Mouse (Mus musculus): ENCODE measurements around the gene Ccser1. TPM values are rescaled to one million over a fixed set of nuclear protein-coding genes. Genes with fewer than 3 reads are reported as not detected.
A peak's percentile ranks its signal among the peaks of the same experiment; 100 is the strongest.
"Not testable (repeated sequence)": the region's sequence is repeated elsewhere in the genome, so short reads cannot be mapped to it uniquely, and the experiment has no call there.

Ccser1 gene
- total RNA-seq, 2 experiments from 2014 or later: 4.9 to 5.6 TPM

- no peak for DNase-seq
Observed at GRCm38 (mm10) chr6:61730088-61730880, 550.2 kb downstream of the Ccser1 start.

DNA sequence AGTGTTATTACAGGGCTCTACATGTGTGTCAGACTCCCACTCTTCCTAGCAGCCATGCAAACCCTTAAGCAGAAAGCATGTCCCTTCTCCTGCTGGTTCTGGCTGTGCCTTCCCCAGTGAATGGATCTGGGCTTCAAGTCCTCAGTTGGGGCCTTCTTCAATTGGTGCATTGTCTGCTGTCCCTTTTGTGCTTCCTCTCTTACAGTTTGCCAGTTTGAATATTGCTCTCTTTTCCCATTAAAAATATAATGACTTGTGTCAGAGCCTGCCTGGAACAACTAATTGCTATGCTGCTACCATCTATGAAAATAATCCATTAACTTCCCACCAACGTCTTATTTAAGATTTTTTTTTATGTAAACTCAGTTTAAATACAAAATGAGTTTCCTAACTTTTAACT is 566.2 kb downstream of the Ccser1 start:
- DNase-seq: no peak

- DNase-seq: no peak
Observed at GRCm38 (mm10) chr6:61762135-61762534, 582.0 kb downstream of the Ccser1 start.

DNA sequence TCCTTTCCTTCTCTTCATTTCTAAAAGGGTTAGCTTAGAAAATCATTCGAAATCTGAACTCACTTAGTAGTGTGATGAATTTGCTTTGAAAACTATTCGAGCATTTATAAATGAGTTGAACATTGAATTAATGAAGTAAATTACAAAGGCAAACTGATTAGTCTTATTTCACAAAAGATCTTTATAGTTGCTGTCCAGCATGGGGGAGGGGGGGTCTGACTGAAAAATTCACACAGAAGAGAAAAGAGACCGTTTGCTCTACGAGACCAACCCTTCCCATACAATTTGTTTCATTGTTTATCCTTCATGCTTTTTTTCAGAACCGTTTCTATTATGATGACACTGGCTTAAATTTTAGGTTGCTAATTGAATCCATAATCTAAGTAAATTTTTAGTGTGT is 583.3 kb downstream of the Ccser1 start:
- DNase-seq: no peak

DNA sequence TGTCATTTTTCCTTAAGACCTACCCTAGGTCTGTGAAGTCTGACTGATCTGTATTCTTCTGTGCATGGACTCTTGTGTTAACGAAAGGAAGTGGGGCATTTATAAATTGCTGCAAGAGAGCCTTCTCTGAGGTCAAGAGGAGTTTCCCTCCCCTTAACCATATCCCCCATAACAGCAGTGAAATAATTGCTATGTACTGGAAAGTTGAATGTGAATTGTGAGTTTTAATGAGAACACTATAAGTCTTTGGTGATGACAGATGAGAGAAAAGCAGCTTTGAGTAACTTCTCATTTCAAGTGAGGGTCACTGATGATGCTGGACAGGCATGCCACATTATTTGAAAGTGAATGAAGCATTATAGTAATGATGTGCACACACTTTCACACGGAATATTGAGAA is 585.7 kb downstream of the Ccser1 start:
- no peak for DNase-seq

GRCm38 (mm10) chr6:61767151-61767550 is 587.0 kb downstream of the Ccser1 start:
- DNase-seq: no peak

GRCm38 (mm10) chr6:61786706-61787105 is 606.6 kb downstream of the Ccser1 start:
- no peak for DNase-seq

- DNase-seq: no peak
Observed at GRCm38 (mm10) chr6:61800889-61801288, 620.8 kb downstream of the Ccser1 start.

DNA sequence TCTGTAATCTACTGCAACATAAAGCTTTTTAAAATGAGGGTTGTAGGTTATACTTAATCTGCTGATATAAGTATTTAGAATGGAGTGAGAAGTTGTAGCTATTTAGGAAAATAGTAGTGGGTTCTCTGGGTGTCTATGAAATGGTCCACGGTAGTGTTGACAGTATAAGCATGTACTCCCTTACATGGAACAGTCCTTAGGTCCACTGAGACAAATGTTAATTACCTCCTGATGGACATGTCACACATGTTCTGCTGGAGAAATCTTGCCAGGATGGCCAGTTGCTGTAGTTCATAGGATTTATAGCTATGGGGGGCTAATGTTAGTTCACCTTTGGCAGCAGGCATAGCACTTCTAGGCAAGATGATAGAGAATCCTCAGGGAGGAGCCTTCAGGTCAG is 625.4 kb downstream of the Ccser1 start:
- DNase-seq: no peak

DNA sequence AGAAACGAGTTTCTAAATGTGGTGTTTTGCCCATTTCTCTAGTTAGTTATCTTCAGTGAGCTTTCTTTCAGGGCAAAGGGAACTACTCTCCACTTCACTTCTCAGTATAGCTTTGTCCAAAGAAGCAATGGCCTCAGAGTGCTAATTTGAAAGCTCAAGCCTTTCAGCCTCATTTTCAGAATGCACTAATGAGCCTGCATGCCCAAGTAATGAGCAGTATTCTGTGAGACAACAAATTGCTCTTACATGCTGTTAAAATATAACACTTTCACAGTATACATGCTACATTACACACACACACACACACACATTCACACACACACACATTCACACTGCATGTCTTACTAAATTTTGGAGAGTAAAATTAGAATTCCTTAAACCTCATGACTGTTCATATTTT is 637.6 kb downstream of the Ccser1 start:
- DNase-seq: no peak

DNA sequence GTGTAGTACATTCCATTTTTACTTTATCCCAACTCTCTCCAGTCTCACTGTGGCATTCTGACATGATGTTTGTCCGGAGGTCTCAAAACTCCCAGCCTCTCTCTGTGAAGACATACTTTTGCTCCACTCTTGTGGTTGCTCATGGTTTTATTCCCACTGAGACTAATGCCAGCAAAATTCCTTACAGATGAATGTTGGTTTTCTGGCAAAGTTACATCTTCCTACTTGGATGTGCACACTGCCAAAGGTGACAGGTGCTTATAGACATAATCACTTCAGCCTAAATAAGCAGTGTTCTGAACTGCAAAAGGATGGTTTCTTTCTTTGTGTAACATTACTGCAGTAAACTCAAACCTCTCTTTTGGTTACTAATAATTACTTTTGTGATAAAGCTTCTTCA is 696.2 kb downstream of the Ccser1 start:
- DNase-seq: no peak

- DNase-seq: no peak
Observed at GRCm38 (mm10) chr6:61898238-61898637, 718.1 kb downstream of the Ccser1 start.

DNA sequence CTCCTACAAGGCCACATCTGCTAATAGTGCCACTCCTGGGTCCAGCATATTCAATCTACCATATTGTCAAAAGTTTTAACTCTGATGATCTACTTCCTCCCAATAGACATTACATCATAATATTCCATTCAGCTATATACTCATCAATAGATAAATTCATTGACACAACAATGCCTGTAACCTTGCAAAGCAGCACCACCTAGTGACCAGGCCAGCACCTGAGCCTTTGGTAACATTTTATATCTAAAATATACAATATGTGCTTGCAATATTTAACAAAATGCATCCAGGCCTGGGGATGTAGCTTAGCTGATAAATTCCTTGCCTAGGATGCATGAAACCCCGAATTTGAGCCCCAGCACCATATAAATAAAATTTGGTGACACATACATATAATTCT is 722.6 kb downstream of the Ccser1 start:
- peak; percentile 4 for DNase-seq

GRCm38 (mm10) chr6:61912896-61913295 is 732.8 kb downstream of the Ccser1 start:
- no peak for DNase-seq

DNA sequence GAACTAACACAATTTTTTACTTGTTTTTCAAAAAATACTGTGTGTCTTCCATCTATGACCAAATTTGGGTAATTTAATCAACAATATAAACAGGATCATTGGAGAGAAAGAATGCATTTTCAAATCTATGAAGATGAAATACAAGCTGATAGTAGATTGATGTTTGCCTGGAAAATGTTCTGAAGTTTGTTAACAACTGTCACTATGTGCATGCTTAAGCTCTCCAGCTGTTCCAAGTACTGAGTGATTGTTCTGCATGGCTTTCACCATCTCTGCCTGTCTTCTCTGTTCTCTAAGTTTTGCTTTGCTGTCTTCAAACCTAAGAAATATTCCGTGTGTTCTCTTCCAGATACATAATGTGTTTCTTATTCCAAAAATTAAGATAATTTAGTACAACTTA is 751.5 kb downstream of the Ccser1 start:
- no peak for DNase-seq

DNA sequence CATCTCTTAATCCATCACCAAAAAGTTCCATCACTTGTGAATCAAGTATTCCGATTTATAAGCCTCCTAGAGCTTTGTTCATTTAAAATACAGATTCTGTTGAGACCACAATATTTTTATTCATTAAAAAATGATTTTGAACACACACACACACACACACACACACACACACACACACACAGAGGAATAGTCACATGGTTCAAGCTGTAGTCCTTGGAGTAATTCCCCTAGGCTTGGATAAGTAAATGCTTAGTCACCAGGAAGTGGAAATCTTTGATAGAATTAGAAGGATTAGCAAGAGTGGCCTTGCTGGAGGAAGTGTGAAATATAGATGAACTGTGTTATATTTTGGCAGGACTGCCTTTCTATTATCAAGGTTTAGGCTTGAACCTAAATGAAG is 756.5 kb downstream of the Ccser1 start:
- no peak for DNase-seq

DNA sequence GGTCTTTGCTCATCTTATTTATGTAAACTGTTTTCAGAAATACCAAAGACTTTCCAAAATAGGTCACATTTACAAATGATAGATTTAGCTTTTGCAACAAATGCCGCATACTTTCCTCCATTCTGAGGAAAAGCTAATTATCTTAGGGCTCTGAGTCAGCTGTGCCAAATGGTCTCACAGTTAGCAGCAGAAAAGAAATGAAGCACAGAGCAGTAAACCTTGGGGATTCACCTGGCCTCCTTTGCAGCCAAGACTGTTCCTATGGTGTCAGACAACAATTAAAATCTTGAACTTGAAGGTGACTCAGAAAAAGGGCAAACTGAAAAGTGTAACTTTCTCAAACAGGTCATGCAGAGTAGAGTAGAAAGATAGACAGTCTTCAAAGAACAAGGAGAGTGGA is 759.1 kb downstream of the Ccser1 start:
- DNase-seq: no peak

DNA sequence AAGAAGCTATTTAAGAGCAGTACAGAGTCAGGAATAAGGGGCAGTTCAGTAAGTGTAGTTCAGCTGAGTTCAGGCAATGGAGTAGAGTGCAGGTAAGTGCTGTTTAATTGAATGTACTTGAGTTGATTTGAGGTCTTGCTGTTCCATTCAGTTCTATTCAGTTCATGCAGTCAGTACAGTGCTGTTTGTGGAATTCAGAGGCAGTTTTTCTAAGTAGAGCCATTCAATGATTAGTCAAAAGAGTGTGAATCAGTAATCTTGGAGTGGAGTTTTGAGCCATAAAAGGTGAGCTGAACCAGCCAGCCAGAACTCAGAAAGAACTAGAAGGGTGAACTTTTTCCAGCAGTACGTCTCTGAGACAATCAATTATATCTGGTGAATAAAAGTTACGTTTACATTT is 773.6 kb downstream of the Ccser1 start:
- DNase-seq: no peak

GRCm38 (mm10) chr6:61976878-61977277 is 796.8 kb downstream of the Ccser1 start:
- DNase-seq: no peak

- DNase-seq: no peak
Observed at GRCm38 (mm10) chr6:61978379-61978778, 798.3 kb downstream of the Ccser1 start.

DNA sequence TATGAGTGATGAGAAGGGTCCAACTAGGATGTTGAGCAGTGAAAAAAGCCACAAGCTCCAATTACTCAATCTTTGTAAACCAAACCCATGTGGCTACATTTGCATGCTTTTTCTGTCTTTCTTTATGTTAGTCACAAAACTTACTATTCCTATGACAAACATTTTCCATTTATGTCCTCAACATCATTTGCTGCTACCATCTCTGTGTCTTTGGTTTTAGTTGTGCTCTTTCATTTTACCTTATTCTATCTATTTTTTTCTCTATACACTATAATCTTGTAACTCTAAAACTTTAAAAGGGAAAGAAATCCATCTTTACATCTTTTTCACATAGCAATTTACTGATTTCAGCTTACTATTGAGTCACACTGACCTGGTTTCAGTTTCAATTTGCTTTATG is 834.2 kb downstream of the Ccser1 start:
- no peak for DNase-seq

DNA sequence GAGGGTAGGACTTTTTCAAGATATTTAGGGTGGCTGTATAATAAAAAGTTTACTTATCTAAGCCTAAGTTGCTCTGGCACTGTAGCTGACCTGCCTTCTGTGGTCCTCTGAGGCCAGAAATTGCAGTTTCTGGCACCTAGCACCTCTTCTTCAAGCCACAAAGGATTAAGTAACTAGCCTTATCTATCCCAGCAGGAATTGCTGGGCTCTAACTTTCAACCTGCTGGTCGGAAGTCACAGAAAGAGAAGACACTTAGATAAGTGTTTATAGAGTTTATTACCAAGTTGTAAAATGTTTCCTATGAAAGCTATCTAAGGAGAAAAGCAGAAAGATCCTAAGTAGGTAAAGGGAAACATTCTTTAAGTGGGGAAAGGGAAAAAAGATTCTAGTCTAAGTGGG is 864.3 kb downstream of the Ccser1 start:
- no peak for DNase-seq

- not testable (repeated sequence) for DNase-seq
Observed at GRCm38 (mm10) chr6:62045042-62045441, 864.9 kb downstream of the Ccser1 start.

GRCm38 (mm10) chr6:62055276-62055675 is 875.2 kb downstream of the Ccser1 start:
- no peak for DNase-seq

All from heart, postnatal 4 days (tissue).